Mouse (Mus musculus) intestine, postnatal 0 days (tissue): ENCODE results near the gene 0610037L13Rik. TPM values are rescaled to one million over a fixed set of nuclear protein-coding genes. Genes with fewer than 3 reads are reported as not detected.

Experiments used
- ATAC-seq: fragments of 200-750 bp; cut with Nextera tagmentation; 2 replicates; pipeline ENCODE4 v1.8.0; 2017; ENCODE audit warnings: mild to moderate bottlenecking, moderate TSS enrichment, moderate library complexity
- H3K27ac ChIP-seq: fragments of 300-500 bp; sonication (generic); 2 replicates; pipeline ENCODE4 v1.5.1; 2014; ENCODE audit warnings: mild to moderate bottlenecking, low read depth, low read length, moderate library complexity
- H3K27me3 ChIP-seq: fragments of 300-500 bp; sonication (generic); replicated peaks from 2 replicates; pipeline ENCODE4 v1.6.1; 2014; ENCODE audit warnings: low read length, mixed read lengths; ENCODE audit not compliant: control insufficient read depth, insufficient read depth
- H3K36me3 ChIP-seq: fragments of 300-500 bp; sonication (generic); 2 replicates; pipeline ENCODE4 v1.6.1; 2014; ENCODE audit warnings: mild to moderate bottlenecking, moderate library complexity; ENCODE audit not compliant: control insufficient read depth, insufficient read depth
- H3K4me1 ChIP-seq: fragments of 300-500 bp; sonication (generic); replicated peaks from 2 replicates; pipeline ENCODE4 v1.6.1; 2014; ENCODE audit warnings: antibody characterized with exemption, low read length, mixed read lengths; ENCODE audit not compliant: control insufficient read depth, insufficient read depth
- H3K4me2 ChIP-seq: fragments of 300-500 bp; sonication (generic); replicated peaks from 2 replicates; pipeline ENCODE4 v1.6.1; 2014; ENCODE audit warnings: low read depth, mild to moderate bottlenecking, moderate library complexity
- H3K4me3 ChIP-seq: fragments of 300-500 bp; sonication (generic); 2 replicates; pipeline ENCODE4 v1.5.1; 2014; ENCODE audit warnings: low read depth, low read length
- H3K9ac ChIP-seq: fragments of 300-500 bp; sonication (generic); 2 replicates; pipeline ENCODE4 v1.6.1; 2014; ENCODE audit warnings: mild to moderate bottlenecking, low read depth, low read length
- H3K9me3 ChIP-seq: fragments of 300-500 bp; sonication (generic); 2 replicates; pipeline ENCODE4 v1.6.1; 2016; ENCODE audit warnings: mixed run types; ENCODE audit not compliant: control insufficient read depth
- CTCF ChIP-seq: sonication (generic); IDR thresholded peaks from 2 replicates; pipeline ENCODE4 v1.5.1; 2016; ENCODE audit warnings: low read depth, mild to moderate bottlenecking, control low read depth, antibody characterized with exemption, moderate library complexity
- WGBS: fragments of 180-500 bp; shearing (Covaris S2); extraction: QIAGEN DNeasy Blood & Tissue Kit; methylation state at CpG from one replicate; pipeline ENCODE4 v1.1.7; 2014; 5-methylcytosine and 5-hydroxymethylcytosine counted together
- polyA plus RNA-seq: library from polyadenylated mRNA; unstranded; fragments of >200 nt; fragmentation: Nextera tagmentation; extraction: Ambion mirVana; gene quantifications from 2 replicates; pipeline ENCODE4 v1.2.1, GENCODE M21; 2015

Gene 0610037L13Rik
- polyA plus RNA-seq, 1 experiment from 2014 or later, result 76.2 TPM

DNA sequence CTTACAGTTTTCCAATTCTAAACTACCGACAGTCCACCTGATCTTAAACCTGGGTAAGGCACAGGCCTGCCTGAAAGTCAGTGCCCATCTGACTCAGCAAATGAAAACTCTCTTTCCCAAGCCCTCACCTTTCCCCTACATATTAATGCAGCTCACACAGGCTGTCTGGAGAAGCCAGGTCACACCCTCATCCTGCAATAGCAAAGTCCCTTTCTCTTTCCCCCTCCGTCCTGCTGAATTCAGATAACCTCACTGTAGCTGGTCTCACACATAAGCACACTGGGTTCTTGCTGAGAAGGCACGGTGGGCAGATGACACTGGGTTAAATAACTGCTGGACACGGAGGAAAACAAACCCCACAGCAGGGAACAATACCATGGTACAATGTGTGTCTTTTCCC, 32.3 kb downstream of the 0610037L13Rik start:
- H3K27me3 ChIP-seq, result no peaks in the 10 kb centered on the region
- H3K4me3 ChIP-seq, result peak overlapping the region; percentile 84
- peak overlapping the region; percentile 90 for H3K9ac ChIP-seq
- 28% methylated on average over 4 of the region's 4 CpGs for WGBS
- no peak for TF ChIP-seq CTCF
- H3K27ac ChIP-seq, result peak overlapping the region; percentile 97
- peaks cover 8% of the 10 kb centered on the region for H3K4me1 ChIP-seq
- H3K9me3 ChIP-seq, result no peaks in the 10 kb centered on the region
- peak; percentile 69 for ATAC-seq
- peak overlapping the region; percentile 74 for H3K4me2 ChIP-seq
- H3K36me3 ChIP-seq, result no peaks in the 10 kb centered on the region; the same call in 1 of the 2 replicates

DNA sequence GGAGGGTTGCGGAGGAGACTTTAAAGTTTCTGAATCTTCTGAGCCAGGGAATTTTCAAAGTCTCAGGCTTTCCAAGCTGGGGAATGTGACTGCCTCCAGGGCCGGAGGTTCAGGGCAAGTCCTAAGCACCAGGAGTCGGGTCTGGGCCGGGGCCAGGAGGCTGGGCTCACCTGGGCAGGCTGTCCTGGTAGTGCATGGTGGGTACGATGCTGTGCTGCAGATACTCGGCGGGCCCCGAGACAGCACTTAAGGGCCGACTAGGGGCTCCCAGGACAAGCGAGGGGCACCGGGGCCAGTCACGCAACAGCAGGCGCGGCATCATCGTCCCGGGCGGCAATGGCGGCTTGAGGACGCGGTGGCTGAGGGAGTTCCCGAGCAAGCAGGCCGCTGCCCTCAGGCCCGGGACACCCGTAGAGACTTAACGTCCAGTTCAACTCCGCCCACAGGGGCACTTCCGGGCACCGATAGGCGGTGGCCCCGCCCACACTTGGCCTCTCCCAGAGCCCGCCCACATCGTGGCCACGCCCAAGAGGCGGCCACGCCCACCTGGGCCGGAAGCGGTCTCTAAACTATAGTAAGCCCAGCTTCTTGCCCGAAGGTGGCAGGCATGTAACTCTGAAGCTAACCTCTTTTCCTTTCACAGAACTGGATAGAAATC, 33.7 kb downstream of the 0610037L13Rik start, which contains the start of gene Cpt2:
Cpt2 (minus strand) TSS at position 466 of the 658 bp plus-strand sequence.
- under 1% methylated on average over 38 of the region's 38 CpGs for WGBS
- ATAC-seq, result peak; percentile 89
- Histone ChIP-seq H3K9ac (peak within 1 kb of the TSS; percentile 90), H3K4me3 (peak within 1 kb of the TSS; percentile 84), H3K9me3 (no peaks in the 10 kb centered on the region), H3K27ac (peak within 1 kb of the TSS; percentile 97), H3K36me3 (no peaks in the 10 kb centered on the region), H3K4me2 (peak within 1 kb of the TSS; percentile 74), H3K27me3 (no peaks in the 10 kb centered on the region), H3K4me1 (peaks cover 8% of the 10 kb centered on the region)
- TF ChIP-seq CTCF, result peak; percentile 66

DNA sequence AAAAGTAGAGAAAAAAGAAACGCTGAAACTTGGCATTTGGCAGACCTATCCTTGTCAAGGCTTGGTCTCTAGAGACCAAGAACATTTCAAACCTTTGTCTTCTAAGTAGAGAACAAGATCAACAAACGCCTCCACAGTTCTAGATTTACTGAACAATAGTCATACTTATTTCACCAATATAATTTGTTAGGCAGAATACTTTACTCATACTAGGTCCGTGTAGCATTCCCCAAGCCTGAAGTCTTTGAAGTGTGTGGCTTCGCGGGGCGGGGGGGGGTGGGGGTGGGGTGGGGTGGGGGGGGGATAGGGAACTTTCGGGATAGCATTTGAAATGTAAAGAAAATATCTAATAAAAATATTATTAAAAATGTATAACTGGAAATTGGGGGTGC, 34.2 kb downstream of the 0610037L13Rik start:
- H3K27me3 ChIP-seq, result no peaks in the 10 kb centered on the region
- ATAC-seq, result no peak

DNA sequence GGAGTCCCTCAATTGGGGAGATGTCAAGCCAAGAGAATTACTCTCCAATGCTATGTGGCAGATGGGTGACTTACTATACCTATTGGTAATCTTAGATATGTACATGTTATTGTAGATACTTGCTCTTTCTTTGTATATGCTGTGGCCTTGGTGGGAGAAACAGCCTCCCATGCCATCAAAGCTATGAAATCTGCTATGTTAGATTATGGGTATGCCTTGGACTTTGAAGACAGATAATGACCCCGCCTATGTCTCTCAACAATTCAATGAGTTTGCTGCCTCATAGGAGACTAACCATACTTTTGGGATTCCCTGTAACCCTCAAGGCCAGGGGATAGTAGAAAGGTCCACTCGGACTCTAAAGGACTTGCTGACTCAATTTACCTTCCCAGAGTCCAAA, 38.7 kb downstream of the 0610037L13Rik start:
- Histone ChIP-seq H3K9me3 (no peaks in the 10 kb centered on the region), H3K9ac (no peak overlapping the region), H3K4me3 (no peak overlapping the region), H3K4me2 (no peak overlapping the region), H3K27me3 (no peaks in the 10 kb centered on the region), H3K36me3 (no peaks in the 10 kb centered on the region), H3K27ac (no peak overlapping the region), H3K4me1 (no peaks in the 10 kb centered on the region)
- TF ChIP-seq CTCF, result no peak
- 68% methylated on average over 2 of the region's 2 CpGs for WGBS
- no peak for ATAC-seq

More for the DNA sequence above, 34.2 kb downstream of the 0610037L13Rik start:
- Histone ChIP-seq H3K9me3 (no peaks in the 10 kb centered on the region), H3K27ac (peak overlapping the region; percentile 97; the same call in 1 of the 2 replicates), H3K4me3 (peak overlapping the region; percentile 84), H3K36me3 (no peaks in the 10 kb centered on the region), H3K4me2 (peak overlapping the region; percentile 74), H3K4me1 (peaks cover 8% of the 10 kb centered on the region), H3K9ac (peak overlapping the region; percentile 90; the same call in 1 of the 2 replicates)
- 40% methylated on average over 7 of the region's 7 CpGs for WGBS
- no peak for TF ChIP-seq CTCF

DNA sequence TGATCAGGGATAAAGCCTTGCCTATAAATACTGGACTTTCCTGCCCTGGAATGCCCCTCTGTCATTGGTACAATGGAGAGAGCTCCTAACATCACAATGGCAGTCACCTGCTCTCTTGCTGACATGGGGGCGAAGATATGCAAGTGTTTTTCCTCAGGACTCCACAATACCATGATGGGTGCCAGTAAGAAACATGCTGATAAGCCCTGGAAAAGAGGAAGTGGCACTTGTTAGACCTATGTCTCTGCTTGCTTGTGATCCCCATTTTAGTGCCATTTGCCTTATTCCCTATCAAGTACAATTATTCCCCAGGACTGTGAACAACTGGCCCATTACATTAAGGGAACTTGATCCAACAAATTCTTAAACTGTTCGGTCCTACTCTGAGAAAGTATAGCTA, 39.1 kb downstream of the 0610037L13Rik start:
- Histone ChIP-seq H3K4me1 (no peaks in the 10 kb centered on the region), H3K9me3 (no peaks in the 10 kb centered on the region), H3K4me2 (no peak overlapping the region), H3K27me3 (no peaks in the 10 kb centered on the region), H3K27ac (no peak overlapping the region), H3K36me3 (no peaks in the 10 kb centered on the region), H3K9ac (no peak overlapping the region), H3K4me3 (no peak overlapping the region)
- no peak for ATAC-seq
- no peak for TF ChIP-seq CTCF
- 80% methylated on average over 2 of the region's 2 CpGs for WGBS

DNA sequence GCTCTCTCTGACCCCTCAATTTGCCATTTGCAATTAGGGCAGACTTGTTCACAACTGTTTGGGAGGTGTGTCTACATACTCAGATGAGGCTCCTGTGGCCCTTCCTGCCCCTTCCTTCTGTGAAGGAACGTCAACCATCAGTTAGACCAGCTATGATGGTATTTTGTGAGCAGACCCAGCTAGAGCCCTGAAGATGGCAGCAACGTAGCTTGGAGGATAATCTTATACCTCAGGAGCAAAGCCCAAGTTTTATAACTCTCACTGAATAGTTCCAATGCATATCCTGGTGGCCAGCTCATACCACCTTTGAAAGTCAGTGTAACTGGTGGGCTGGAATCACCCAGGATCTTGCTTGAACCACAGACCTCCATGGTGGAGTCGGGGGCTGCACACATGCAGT, 41.8 kb downstream of the 0610037L13Rik start:
- Histone ChIP-seq H3K4me1 (no peaks in the 10 kb centered on the region), H3K27ac (no peak overlapping the region), H3K36me3 (no peaks in the 10 kb centered on the region), H3K27me3 (no peaks in the 10 kb centered on the region), H3K4me2 (no peak overlapping the region), H3K9me3 (no peaks in the 10 kb centered on the region), H3K4me3 (no peak overlapping the region), H3K9ac (no peak overlapping the region)
- ATAC-seq, result no peak
- peak; percentile 38 for TF ChIP-seq CTCF
- 76% methylated on average over 3 of the region's 3 CpGs for WGBS
